Mouse (Mus musculus) gonadal fat pad, adult 2 months (tissue): ENCODE data around the gene Dapk1. TPM values are rescaled to one million over a fixed set of nuclear protein-coding genes. Genes with fewer than 3 reads are reported as not detected.
"Not testable (repeated sequence)": the region's sequence is repeated elsewhere in the genome, so short reads cannot be mapped to it uniquely, and the experiment has no call there.

Experiments
- DNase-seq: peaks from one replicate; pipeline ENCODE4 v3.0.0-alpha.2; 2012; ENCODE audit warnings: low read depth
- polyA plus RNA-seq: library from polyadenylated mRNA; depleted of rRNA; stranded (reverse); fragments of >200 nt; gene quantifications from 2 replicates; pipeline ENCODE4 v1.2.3, GENCODE M21; 2012; rRNA removed

Gene Dapk1
- polyA plus RNA-seq = 53.8 and 77.2 TPM in 2 replicates

DNA sequence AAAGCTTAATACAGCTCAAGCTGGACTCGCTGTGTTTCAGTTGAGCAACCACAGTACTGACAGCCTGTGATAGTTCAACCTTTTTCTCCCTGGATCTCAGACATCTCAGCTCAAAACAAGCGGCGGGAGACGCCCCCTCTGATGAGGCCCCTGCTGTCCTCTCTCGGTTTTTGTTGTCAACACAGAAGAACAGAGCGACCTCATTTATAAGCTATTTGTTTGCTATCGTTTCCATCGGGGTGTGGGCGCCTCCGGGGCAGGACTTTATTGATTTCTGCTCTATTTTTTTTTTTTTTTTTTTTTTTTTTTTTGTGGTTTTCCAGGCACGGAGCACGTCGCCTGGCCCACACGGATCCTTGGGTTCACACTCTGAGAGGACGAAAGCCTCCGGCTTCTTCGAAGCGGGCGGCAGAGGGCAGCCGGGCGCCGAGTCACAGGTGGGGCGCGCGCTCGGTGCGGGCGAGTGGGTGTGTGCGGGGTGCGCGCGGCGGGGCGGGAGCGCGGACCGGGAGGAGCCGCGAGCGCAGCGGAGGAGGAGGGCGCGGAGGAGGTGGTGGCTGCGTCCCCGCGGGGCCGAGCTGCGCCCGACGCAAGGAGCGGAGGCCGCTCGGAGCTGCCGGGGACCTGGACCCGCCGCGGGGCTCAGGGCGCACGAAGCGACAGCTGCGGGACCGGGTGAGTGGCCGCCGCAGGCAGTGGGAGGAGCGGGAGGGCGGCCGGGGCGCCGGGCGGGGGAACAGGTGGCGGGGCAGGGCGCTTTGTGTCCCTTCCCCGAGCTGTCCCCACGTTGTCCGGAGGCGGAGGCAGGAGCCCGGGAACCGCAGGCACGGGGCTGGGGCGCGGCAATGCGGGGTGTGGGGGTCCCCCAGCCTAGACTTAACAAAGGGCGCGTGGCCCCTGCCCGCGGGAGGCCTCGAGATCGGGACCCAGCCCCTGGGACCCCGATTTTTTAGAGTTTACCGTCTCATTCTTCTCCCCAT, at the start of gene Dapk1:
Gene Dapk1, plus strand, starts transcription at position 512 of the 980 bp plus-strand sequence.
- no peak for DNase-seq

DNA sequence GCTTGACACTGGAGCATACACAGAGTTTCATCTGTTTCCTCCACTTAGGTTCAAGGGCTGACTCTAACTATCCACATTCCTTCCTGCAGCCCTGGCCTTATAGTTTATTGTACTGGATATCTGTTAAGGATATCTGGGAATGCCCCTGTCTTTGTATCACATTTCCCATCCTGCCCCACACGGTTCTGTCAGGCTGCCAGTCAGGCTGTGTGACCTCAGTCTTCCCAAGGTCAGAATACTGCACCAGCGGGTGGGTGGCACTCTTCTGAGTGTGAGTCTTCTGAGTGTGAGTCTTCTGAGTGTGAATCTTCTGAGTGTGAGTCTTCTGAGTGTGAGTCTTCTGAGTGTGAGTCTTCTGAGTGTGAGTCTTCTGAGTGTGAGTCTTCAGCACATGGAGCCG, 48.4 kb upstream of the Dapk1 start:
- DNase-seq = no peak

DNA sequence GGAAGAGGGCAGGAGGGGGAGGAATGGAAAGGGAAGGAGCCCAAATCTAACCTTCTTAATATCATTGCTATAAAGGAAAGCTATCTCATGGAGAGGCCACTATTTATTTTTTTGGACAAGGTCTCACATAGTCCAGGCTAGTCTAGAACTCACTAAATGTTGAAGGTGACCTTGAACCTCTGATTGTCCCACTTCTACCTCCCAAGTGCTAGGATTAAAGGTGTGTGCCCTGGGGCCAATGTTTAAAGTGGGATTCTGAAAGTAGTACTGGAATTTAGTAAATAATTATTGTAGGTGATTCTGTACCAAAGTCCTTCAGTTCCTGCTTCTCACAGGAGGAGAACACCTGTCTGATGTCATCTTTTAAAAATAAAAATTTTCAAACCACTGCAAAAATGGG, 45.3 kb upstream of the Dapk1 start:
- no peak for DNase-seq

DNA sequence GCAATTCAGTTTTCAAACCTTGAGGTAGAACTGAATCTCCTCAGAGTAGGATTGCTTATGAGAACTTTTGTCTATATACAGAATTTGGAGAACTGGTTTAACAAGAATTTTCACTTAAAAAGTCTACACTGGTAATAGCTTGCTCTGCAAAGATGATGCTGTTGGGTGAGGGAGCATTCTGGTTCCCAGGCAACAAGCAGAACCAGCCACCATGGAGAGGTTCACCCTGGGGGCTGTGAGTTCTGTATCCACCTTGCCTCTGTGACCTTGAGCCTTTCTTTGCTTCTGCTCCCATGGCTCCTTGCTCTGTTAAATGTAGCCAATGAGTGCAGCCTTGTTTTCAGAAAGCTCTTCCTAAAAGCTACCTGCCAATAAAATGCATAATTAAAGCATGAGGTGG, 44.8 kb upstream of the Dapk1 start:
- no peak for DNase-seq

DNA sequence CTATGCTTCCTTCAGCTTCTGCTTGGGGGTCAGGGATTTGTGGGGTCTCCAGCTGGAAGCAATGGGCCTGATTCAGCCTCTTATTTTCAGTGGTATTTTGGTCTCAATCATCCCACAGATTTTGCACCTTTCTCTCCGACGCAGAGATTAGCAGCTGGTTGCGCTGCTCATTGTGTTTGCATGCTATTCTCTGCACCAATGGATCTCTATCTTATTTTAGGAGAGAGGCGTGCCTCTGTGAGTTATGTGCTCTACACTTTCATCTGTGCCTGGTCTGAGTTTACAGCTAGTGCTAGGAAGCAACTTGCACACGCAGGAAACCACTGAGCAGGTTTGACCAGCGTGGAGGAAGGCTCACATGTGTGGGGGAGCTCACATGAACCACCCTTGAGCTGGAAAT, 37.4 kb upstream of the Dapk1 start:
- DNase-seq = no peak

DNA sequence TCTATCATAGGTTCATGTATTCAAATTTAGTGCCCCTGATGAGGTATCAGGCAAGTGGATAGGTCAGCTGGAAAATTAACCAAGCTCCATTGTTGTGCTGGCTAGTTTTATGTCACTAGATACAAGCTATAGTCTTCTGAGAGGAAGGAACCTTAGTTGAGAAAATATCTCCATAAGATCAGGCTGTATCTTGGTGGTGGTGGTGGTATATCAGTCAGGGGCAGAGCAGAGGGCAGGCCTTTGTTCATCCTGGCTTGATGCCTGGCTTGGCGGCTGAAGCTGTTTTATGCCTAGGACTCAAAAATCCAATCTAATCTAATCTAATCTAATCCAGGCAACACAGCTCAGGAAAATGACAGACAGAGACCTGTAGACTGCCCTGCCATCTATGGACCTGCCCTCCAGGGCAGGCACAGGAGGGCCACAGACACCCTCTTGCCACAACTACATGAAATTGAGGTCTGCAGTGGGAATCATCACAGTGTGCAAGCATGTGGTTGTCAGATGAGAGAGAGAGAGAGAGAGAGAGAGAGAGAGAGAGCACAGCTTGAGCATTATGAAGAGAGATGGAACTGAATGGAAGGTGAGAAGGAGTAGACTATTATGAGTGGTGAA, 32.7 kb upstream of the Dapk1 start:
- no peak for DNase-seq

DNA sequence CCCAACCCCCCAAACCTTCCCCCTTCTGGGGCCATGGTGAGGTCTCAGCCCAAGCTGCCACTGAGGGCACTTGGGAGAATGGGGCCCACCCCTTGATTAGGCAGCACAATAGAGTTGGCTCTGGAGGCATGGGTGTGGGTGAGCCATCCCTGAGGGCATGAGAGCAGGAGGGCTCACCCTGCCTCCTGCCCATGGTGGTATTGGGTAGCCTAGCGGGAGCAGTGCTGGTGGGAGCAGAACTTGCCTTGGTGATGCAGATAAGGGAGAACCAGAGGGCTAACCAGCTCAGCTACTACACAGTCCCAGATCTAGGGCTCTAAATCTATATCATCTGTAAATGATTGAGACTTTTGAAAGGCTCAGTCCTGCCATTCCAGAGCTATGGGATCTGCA, 32.2 kb upstream of the Dapk1 start:
- no peak for DNase-seq

DNA sequence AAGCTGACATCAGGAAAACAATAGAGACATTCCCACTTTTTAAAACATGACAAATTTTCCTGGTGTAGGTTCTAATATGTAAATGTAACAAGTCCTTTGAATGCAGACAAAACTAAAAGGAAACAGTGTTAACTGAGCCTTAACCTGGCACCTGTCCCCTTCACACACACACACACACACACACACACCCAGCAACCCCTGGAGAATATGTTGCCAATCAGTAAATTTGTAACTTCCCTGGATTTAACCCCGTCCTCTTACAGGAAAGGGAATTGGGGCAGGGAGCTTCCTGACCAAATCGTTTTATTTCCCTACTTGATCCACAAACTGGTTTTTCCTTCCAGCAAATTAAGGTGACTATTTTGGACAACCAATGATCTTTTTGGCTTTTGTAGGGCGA, 28.2 kb upstream of the Dapk1 start:
- no peak for DNase-seq

DNA sequence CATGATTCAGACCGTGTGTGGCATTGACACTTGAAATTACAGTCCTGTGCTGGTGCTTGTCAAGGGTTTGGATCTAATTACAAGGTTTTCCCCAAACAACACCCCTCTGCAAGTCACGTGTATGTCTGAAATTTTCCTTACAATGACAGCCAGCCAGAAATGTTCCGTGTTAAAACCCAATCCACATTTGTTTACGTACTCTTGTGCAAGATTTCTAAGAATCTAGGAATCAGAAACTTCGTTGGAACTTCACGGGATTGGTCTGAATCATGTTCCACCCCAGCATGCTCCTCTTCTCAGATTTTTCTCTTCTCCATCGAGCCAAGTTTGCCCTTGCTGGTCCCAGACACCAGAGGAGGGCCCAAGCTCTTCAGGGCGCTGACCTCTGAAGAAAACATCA, 27.8 kb upstream of the Dapk1 start:
- DNase-seq = no peak

DNA sequence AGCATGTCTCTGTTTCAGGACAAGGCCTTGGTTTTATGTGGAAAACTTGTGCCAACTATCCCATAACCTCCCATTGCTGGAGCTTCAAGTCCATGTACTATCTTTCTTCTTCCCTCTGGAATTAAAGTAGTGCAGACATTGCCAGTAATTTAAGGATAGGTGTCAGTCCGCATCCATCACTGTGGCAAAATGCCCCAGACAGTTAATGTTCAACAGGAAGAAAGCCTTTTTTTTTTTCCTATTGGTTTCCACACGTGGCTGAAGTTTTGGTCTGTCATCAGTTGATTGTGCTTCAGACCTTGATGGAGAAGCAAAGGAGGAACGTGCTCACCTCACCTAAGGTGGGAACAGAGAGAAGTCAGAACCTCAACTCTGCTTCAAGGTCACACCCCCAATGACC, 23.2 kb upstream of the Dapk1 start:
- DNase-seq = no peak

DNA sequence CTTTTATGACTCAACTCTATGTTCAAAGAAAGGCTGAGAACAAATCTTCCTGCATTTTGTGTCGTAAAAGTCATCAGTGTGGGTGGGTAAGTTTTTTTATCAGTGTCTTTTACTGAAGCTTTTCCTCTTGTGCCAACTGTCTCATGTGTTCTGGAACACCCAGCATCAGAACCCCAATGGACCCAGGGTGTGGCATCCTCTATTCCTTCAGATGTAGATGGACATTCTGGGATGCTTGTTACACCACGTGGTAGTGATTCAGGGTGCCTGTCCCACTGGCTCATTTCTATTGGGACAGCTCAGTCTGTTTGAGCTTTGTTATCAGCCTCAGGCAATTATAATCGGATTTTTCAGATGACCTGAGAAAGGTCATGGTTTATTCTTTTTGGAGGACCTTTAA, 6.9 kb upstream of the Dapk1 start:
- no peak for DNase-seq

DNA sequence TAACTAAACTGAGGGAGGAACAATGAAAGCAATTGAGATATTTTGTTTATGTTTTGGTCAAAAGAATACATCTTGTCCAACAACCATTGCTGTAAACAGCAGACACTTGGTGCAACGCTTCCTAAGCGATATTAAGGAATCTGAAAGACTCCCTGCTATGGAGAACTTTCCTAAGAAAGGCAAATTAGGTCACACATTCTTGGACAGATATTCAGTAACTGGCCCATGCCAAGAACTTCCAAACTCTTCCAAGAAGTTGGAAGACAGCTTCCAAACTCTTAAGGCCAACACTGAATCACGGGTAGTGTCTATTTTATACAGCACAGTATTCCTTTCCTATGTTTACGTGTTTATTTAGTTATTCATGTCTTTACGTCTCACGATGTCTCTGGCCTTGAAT, 6.2 kb upstream of the Dapk1 start:
- no peak for DNase-seq

DNA sequence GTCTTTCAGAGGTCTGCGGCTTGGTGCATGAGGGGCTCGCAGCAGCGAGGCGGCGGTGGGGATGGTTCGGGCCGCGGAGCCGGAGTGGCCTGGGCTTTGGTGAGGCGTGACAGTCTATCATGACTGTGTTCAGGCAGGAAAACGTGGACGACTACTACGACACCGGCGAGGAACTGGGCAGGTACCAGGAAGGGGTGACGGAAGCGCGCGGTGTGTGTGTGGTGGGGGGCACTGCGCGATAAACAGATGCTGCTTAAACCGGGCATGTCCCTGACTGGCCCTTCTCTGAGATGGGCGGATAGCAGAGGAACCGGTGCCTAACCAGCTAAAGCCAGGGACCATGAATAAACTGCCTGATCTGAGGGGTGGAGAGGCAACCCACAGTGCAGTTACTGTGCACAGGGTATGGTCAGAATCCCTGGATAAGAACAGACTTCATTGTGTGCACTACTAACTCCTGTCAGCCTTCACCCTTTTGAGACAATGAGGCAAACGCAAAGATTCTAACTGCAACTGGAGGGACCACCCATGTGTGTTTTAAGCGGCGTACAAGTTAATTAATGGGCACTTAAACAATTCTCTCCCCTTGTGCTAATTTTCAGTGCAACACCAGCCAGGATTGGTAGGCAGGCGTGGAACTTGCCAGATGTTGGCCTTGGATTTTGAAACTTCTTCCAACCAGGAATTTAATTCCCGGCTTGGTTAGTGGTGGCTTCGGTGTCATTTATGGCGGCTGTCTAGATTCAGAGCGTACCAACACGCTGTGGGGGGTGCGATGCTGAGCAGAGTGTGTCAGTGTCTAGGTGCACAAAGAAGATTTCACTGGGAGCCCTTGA, 887 bp downstream of the Dapk1 start:
- DNase-seq = no peak

DNA sequence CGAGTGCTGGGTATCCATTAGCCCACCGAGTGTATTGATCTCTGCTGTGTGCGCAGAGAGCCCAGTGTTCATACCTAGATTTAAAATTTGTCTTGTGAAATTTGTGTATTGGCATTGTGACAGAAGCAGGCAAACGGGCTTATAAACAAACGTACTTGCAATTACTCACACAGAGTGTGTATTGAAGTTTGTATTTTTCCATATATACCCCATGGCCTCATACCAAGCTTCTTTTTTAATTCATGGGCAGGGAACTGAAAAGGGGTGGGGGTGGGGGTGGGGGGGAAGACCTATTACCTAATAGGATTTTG, 1.5 kb downstream of the Dapk1 start:
- no peak for DNase-seq

DNA sequence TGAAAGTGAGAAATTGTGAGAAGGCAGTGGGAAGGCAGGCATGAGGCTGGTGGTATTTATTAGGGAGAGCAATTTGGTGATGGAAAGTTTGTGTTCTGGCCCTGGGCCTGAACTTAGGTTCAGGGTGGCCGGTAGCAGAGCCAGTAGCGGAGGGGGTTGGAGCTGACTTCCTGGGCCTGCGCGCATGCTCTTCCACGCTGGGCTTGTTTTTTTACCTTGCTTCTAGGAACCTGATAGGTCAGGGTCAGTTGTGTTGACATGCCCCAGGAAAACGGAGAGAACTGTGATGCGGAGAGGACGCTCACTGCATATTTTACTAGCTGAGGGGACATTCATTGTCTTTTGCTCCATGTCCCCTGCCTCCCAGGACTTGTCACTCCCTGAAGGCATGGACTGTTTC, 5.7 kb downstream of the Dapk1 start:
- no peak for DNase-seq

DNA sequence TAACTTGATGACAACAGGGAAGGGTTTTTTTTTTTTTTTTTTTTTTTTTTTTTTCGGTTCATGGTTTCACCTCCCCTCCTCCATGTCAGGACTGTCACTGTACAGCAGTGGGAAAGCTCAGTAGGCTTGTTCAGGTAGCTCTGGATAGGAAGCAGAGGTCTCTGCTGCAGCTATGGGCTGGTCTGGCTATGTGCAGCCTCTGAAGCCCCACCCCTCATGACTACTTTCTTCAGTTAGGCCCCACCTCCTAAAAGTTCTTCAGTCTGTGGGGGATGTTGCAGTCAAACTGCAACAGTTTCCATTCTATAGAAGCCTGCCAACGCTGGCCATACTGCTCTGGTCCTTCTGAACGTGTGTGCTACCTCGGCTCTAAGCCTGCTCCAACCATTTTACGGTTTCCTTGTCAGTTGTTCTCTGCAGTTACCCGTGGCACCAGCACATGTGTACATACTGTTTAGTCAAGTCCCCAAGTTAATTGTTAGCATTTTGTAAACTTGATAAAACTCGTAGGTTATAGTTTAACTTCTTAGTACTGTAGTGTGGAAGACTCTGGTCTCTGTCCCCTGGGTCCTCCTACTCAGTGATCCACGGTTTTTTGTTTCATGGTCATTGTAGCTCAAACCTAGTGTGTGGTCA, 6.8 kb downstream of the Dapk1 start:
- DNase-seq = no peak

DNA sequence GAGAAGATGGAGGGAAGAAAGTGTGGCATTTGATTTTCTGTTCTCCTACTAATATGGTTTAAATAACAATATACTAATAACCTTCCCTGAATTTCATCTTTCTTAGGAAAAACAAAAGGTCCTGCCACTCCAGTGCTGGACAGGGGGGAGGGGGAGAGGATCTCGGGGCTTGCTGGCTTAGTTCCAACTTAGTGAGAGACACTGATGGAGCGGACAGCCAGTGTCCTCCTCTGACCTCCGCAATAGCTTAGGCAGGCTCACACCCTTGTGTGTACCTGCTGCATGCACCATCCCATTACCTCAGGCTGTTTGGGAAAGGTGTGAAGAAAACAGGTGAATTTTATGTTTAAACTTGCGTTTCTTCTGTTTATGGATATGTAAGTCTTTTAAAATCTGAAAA, 7.5 kb downstream of the Dapk1 start:
- no peak for DNase-seq

DNA sequence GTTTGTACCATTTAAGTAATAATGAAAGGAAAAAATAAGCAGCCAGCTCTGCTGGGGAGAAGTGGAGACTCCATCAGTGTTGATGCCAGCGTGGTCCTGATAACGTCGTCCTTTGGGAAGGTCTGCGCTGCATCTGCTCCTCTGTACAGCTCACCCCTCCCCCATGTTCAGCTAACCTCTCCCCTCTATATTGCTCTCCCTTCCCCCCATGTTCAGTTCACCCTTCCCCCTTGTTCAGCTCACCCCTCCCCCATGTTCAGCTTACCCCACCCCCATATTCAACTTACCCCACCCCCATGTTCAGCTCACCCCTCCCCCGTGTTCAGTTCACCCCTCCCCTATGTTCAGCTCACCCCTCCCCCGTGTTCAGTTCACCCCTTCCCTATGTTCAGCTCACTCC, 8.8 kb downstream of the Dapk1 start:
- no peak for DNase-seq

DNA sequence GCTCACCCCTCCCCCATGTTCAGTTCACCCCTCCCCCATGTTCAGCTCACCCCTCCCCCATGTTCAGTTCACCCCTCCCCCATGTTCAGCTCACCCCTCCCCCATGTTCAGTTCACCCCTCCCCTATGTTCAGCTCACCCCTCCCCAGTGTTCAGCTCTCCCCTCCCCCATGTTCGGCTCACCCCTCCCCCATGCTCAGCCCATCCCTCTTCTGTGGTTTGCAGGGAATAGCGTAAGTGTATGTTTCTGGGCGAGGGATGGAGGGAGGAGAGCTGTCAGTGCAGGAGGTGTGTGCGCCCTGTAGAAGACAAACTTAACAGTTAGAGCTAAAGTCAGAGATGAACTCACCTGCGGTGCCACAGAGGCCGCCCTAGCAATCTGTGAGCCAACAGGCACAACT, 9.2 kb downstream of the Dapk1 start:
- not testable (repeated sequence) for DNase-seq

DNA sequence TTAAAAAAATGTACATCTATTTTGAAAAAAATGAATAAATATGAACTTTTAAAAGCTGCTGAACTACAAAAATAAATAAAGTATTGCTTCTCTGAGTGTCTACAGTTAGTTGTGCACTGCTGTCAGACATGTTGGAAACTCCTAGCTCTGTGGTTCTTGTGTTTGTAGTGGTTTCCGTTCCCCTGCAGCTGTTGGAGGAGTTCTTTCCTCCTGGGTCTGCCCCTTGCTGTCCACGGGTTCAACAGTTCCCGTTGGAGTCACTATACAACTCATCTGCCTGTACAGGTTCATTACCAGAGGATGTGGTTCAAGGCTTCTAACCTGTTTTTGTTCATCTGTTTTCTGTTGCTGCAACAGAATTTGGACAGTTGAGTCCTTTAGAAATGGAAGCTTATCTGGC, 10.4 kb downstream of the Dapk1 start:
- no peak for DNase-seq

DNA sequence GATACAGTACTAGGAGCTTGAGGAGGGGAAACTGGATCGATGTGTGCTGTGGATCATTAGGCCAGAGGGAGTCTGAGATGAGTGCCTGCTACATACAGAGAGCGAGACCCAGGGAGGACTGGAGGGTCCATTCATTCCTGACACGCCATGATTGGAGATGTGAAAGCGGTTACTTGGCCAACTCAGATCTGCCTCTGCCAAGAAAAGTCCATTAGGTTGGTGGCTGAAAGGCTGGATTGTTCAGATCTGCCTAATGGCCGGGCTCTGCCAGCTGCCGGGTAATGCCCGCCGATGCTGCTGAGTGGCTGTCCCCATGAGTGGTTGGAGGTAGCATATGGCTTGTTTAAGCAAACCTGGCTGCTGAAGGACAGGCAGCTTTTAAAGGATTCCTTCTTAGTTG, 12.4 kb downstream of the Dapk1 start:
- DNase-seq = no peak

DNA sequence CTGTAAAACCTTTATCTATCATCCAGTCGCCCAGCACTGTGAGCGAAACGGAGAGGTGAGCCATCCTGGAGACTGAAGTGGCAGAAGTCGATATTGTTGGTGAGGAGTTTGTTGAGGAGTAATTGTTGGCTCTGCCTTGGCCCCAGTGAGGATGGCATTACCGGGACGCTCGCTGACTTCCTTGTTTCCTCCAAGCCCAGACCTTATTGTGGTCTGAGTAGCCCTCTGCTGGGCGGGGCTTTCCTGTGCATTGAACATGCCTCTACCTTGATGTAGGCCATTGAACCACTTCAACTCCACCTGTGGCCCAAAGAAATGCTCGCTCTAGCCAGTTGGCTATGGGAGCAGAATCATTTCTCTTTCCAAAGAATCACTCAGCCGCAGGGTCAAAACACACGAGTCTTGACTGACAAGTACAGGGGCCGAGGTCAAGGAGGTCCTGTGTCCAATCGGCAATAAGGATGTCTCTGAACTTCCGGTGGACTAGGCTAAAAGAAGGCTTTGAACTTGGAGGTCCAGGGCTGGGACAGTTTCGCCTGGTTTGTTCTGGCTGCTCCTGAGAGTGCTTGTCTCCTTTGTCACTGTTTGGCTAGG, 13.4 kb downstream of the Dapk1 start:
- no peak for DNase-seq
